Mouse (Mus musculus): ENCODE data around the gene Blmh. TPM values are rescaled to one million over a fixed set of nuclear protein-coding genes. Genes with fewer than 3 reads are reported as not detected.

Blmh gene
- total and polyA plus RNA-seq, 2 experiments from 2014 or later, result 56.4 to 123 TPM

GRCm38 (mm10) chr11:76974680-76975319 is 50.2 kb downstream of the Blmh start:
- ATAC-seq (no peak), DNase-seq (ENCODE audit: low spot score) (no peak)
- no peak overlapping the region for H3K4me3 ChIP-seq (ENCODE audit: low read length)
- H3K36me3 ChIP-seq (ENCODE audit: insufficient read depth, low read length), result peaks cover 41% of the 10 kb centered on the region
- H3K9me3 ChIP-seq (ENCODE audit: low read length), result no peaks in the 10 kb centered on the region
- no peaks in the 10 kb centered on the region for H3K27me3 ChIP-seq (ENCODE audit: insufficient read depth, low read length)
- 86% methylated on average over 7 of the region's 7 CpGs for WGBS
- no peak overlapping the region for H3K27ac ChIP-seq
- H3K4me2 ChIP-seq (ENCODE audit: low read depth, low read length), result no peak overlapping the region
- H3K9ac ChIP-seq (replicated peaks; ENCODE audit: low read length), result no peak overlapping the region
- no peaks in the 10 kb centered on the region for H3K4me1 ChIP-seq (ENCODE audit: insufficient read depth, low read length)
- peak; percentile 32; the same call in 1 of the 2 replicates for TF ChIP-seq CTCF (IDR thresholded peaks at IDR 0.05; ENCODE audit: low read depth)

- 91% methylated on average over 5 of the region's 5 CpGs for WGBS
- H3K36me3 ChIP-seq (ENCODE audit: insufficient read depth, low read length), result peaks cover 30% of the 10 kb centered on the region
These were observed 57.0 kb downstream of the Blmh start for GRCm38 (mm10) chr11:76981570-76982141.

GRCm38 (mm10) chr11:76982415-76982814 is 57.8 kb downstream of the Blmh start:
- DNase-seq (ENCODE audit: low spot score) (no peak), ATAC-seq (no peak)
- no peaks in the 10 kb centered on the region for H3K9me3 ChIP-seq (ENCODE audit: low read length)
- no peak overlapping the region for H3K9ac ChIP-seq (replicated peaks; ENCODE audit: low read length)
- 90% methylated on average over 4 of the region's 4 CpGs for WGBS
- H3K4me3 ChIP-seq (ENCODE audit: low read length), result no peak overlapping the region
- H3K4me2 ChIP-seq (ENCODE audit: low read depth, low read length), result no peak overlapping the region
- H3K36me3 ChIP-seq (ENCODE audit: insufficient read depth, low read length), result peaks cover 30% of the 10 kb centered on the region
- no peak for TF ChIP-seq CTCF (IDR thresholded peaks at IDR 0.05; ENCODE audit: low read depth)
- H3K27me3 ChIP-seq (ENCODE audit: insufficient read depth, low read length), result no peaks in the 10 kb centered on the region
- H3K4me1 ChIP-seq (ENCODE audit: insufficient read depth, low read length), result no peaks in the 10 kb centered on the region
- H3K27ac ChIP-seq, result no peak overlapping the region

More at GRCm38 (mm10) chr11:76981570-76982141, 57.0 kb downstream of the Blmh start:
- Histone ChIP-seq H3K4me3 (ENCODE audit: low read length) (no peak overlapping the region), H3K4me1 (ENCODE audit: insufficient read depth, low read length) (no peaks in the 10 kb centered on the region), H3K27me3 (ENCODE audit: insufficient read depth, low read length) (no peaks in the 10 kb centered on the region), H3K4me2 (ENCODE audit: low read depth, low read length) (no peak overlapping the region), H3K27ac (no peak overlapping the region), H3K9ac (replicated peaks; ENCODE audit: low read length) (no peak overlapping the region), H3K9me3 (ENCODE audit: low read length) (no peaks in the 10 kb centered on the region)
- no peak for TF ChIP-seq CTCF (IDR thresholded peaks at IDR 0.05; ENCODE audit: low read depth)
- no peak for ATAC-seq
- DNase-seq (ENCODE audit: low spot score), result no peak

GRCm38 (mm10) chr11:76983641-76984040 is 59.0 kb downstream of the Blmh start:
- Histone ChIP-seq H3K4me2 (ENCODE audit: low read depth, low read length) (no peak overlapping the region), H3K4me3 (ENCODE audit: low read length) (no peak overlapping the region), H3K4me1 (ENCODE audit: insufficient read depth, low read length) (no peaks in the 10 kb centered on the region), H3K9ac (replicated peaks; ENCODE audit: low read length) (no peak overlapping the region), H3K27ac (no peak overlapping the region), H3K36me3 (ENCODE audit: insufficient read depth, low read length) (peaks cover 32% of the 10 kb centered on the region), H3K9me3 (ENCODE audit: low read length) (no peaks in the 10 kb centered on the region), H3K27me3 (ENCODE audit: insufficient read depth, low read length) (no peaks in the 10 kb centered on the region)
- DNase-seq (ENCODE audit: low spot score), result no peak
- TF ChIP-seq CTCF (IDR thresholded peaks at IDR 0.05; ENCODE audit: low read depth), result no peak
- 78% methylated on average over 5 of the region's 5 CpGs for WGBS
- no peak for ATAC-seq

DNA sequence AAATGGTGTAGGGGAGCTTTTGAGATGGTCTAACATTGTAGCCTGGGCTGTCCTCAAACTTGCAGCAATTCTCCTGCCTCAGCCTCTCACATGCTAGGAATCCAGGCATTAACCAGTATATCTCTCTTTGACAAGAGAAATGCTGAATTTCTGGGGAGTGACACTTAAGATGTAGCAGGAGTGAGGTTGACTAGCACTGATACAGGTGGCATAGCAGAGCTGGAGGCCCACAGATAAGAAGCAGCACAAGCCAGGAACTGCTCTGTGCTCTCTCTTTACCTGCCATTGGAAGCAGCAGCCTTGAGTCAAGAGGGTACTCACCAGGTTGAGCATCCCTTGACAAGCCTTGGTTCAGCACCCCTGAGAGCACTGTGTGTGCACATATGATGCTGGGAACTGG is 59.6 kb downstream of the Blmh start:
- H3K9ac ChIP-seq (replicated peaks; ENCODE audit: low read length), result no peak overlapping the region
- no peaks in the 10 kb centered on the region for H3K27me3 ChIP-seq (ENCODE audit: insufficient read depth, low read length)
- H3K4me2 ChIP-seq (ENCODE audit: low read depth, low read length), result no peak overlapping the region
- H3K4me3 ChIP-seq (ENCODE audit: low read length), result no peak overlapping the region
- ATAC-seq (no peak), DNase-seq (ENCODE audit: low spot score) (no peak)
- no peaks in the 10 kb centered on the region for H3K4me1 ChIP-seq (ENCODE audit: insufficient read depth, low read length)
- peaks cover 30% of the 10 kb centered on the region for H3K36me3 ChIP-seq (ENCODE audit: insufficient read depth, low read length)
- no peak for TF ChIP-seq CTCF (IDR thresholded peaks at IDR 0.05; ENCODE audit: low read depth)
- no peak overlapping the region for H3K27ac ChIP-seq
- H3K9me3 ChIP-seq (ENCODE audit: low read length), result no peaks in the 10 kb centered on the region

GRCm38 (mm10) chr11:76990839-76991238 is 66.2 kb downstream of the Blmh start:
- no peak for TF ChIP-seq CTCF (IDR thresholded peaks at IDR 0.05; ENCODE audit: low read depth)
- no peak overlapping the region for H3K4me2 ChIP-seq (ENCODE audit: low read depth, low read length)
- no peak overlapping the region for H3K4me3 ChIP-seq (ENCODE audit: low read length)
- no peak overlapping the region for H3K27ac ChIP-seq
- no peaks in the 10 kb centered on the region for H3K4me1 ChIP-seq (ENCODE audit: insufficient read depth, low read length)
- H3K9ac ChIP-seq (replicated peaks; ENCODE audit: low read length), result no peak overlapping the region
- WGBS, result 78% methylated on average over 5 of the region's 5 CpGs
- no peaks in the 10 kb centered on the region for H3K27me3 ChIP-seq (ENCODE audit: insufficient read depth, low read length)
- peaks cover 13% of the 10 kb centered on the region for H3K36me3 ChIP-seq (ENCODE audit: insufficient read depth, low read length)
- no peak for ATAC-seq
- no peak for DNase-seq (ENCODE audit: low spot score)
- H3K9me3 ChIP-seq (ENCODE audit: low read length), result no peaks in the 10 kb centered on the region

- ATAC-seq, result no peak
- TF ChIP-seq CTCF (IDR thresholded peaks at IDR 0.05; ENCODE audit: low read depth), result no peak
- H3K36me3 ChIP-seq (ENCODE audit: insufficient read depth, low read length), result peaks cover 7% of the 10 kb centered on the region; the same call in 1 of the 2 replicates
- H3K9me3 ChIP-seq (ENCODE audit: low read length), result no peaks in the 10 kb centered on the region
- H3K4me3 ChIP-seq (ENCODE audit: low read length), result no peak overlapping the region
- H3K27ac ChIP-seq, result no peak overlapping the region
- WGBS, result 28% methylated on average over 4 of the region's 4 CpGs
- H3K27me3 ChIP-seq (ENCODE audit: insufficient read depth, low read length), result no peaks in the 10 kb centered on the region
- no peaks in the 10 kb centered on the region for H3K4me1 ChIP-seq (ENCODE audit: insufficient read depth, low read length)
- no peak overlapping the region for H3K9ac ChIP-seq (replicated peaks; ENCODE audit: low read length)
- DNase-seq (ENCODE audit: low spot score), result no peak
- H3K4me2 ChIP-seq (ENCODE audit: low read depth, low read length), result no peak overlapping the region
These were observed 68.3 kb downstream of the Blmh start for GRCm38 (mm10) chr11:76992886-76993285.
